19 mouse cellular contexts compared by ENCODE assay signal in genomic region chr4:148405255-148405788, GRCm38 (mm10). TPM values are rescaled to one million over a fixed set of nuclear protein-coding genes. Genes with fewer than 3 reads are reported as not detected.
DNase-seq lines count a peak whose midpoint lies in the region; ATAC-seq lines count a peak whose summit lies in the region.
"Had no signal": no experiment of that assay in that cellular context is flagged by ENCODE, and none has a peak within 500 bp of the region (broad histone marks: within the 10 kb centered on the region; RNA-seq: fewer than 3 reads in every experiment).

No protein-coding gene starts in this region.

- WGBS in intestine, embryonic 14.5 days: 10% methylated on average over 13 of the region's 13 CpGs
- WGBS in intestine, embryonic 16.5 days: 13% methylated on average over 13 of the region's 13 CpGs
- WGBS in forebrain, embryonic 16.5 days: 18% methylated on average over 13 of the region's 13 CpGs
- WGBS in midbrain, embryonic 14.5 days: 7% methylated on average over 13 of the region's 13 CpGs

- intact Hi-C loops in left cerebral cortex, postnatal 36 days (cut with DNase I): no loop called here

- H3K27ac ChIP-seq in intestine, embryonic 14.5 days (ENCODE audit: low read depth): no peak overlapping the region
- no peak overlapping the region for H3K27ac ChIP-seq in intestine, embryonic 16.5 days (ENCODE audit: low read length)
- H3K27ac ChIP-seq in forebrain, embryonic 16.5 days (ENCODE audit: low read length): no peak overlapping the region
- H3K27ac ChIP-seq in midbrain, embryonic 14.5 days (replicated peaks; ENCODE audit: low read depth, low read length): no peak overlapping the region
- H3K27ac ChIP-seq: left cerebral cortex, adult 2 months; liver, embryonic 14.5 days; macrophage had no signal

- no peaks in the 10 kb centered on the region for H3K9me3 ChIP-seq in intestine, embryonic 14.5 days (ENCODE audit: control insufficient read depth, low read length)
- no peaks in the 10 kb centered on the region for H3K9me3 ChIP-seq in intestine, embryonic 16.5 days (ENCODE audit: control insufficient read depth, low read length)
- no peaks in the 10 kb centered on the region for H3K9me3 ChIP-seq in forebrain, embryonic 16.5 days (ENCODE audit: control insufficient read depth, low read length)
- no peaks in the 10 kb centered on the region for H3K9me3 ChIP-seq in midbrain, embryonic 14.5 days (ENCODE audit: control insufficient read depth, low read length)

- ATAC-seq in intestine, embryonic 14.5 days (replicated peaks; ENCODE audit: low FRiP score, low TSS enrichment, low read depth): no peak
- no peak for ATAC-seq in intestine, embryonic 16.5 days
- ATAC-seq in forebrain, embryonic 16.5 days: peak; percentile 32; the same call in 1 of the 2 replicates
- peak; percentile 46; the same call in 1 of the 2 replicates for ATAC-seq in midbrain, embryonic 14.5 days (ENCODE audit: low FRiP score, low TSS enrichment)
- ATAC-seq: CD4-positive, CD25-positive, alpha-beta regulatory T cell, adult 4 months had no signal

- H3K4me2 ChIP-seq in intestine, embryonic 14.5 days (ENCODE audit: low read length): peak overlapping the region; percentile 20; the same call in 1 of the 2 replicates
- H3K4me2 ChIP-seq in intestine, embryonic 16.5 days (ENCODE audit: low read depth, low read length): no peak overlapping the region
- H3K4me2 ChIP-seq in forebrain, embryonic 16.5 days (ENCODE audit: low read length): peak overlapping the region; percentile 5; the same call in 1 of the 2 replicates
- H3K4me2 ChIP-seq in midbrain, embryonic 14.5 days (ENCODE audit: low read length): no peak overlapping the region

- no peaks in the 10 kb centered on the region for H3K36me3 ChIP-seq in intestine, embryonic 14.5 days (ENCODE audit: control insufficient read depth, insufficient read depth, low read length)
- H3K36me3 ChIP-seq in intestine, embryonic 16.5 days (ENCODE audit: control insufficient read depth, insufficient read depth, low read length): no peaks in the 10 kb centered on the region
- no peaks in the 10 kb centered on the region for H3K36me3 ChIP-seq in forebrain, embryonic 16.5 days (ENCODE audit: control insufficient read depth, insufficient read depth)
- no peaks in the 10 kb centered on the region for H3K36me3 ChIP-seq in midbrain, embryonic 14.5 days (ENCODE audit: control insufficient read depth, insufficient read depth, low read length)

- DNase-seq in intestine, embryonic 14.5 days (ENCODE audit: low spot score): no peak
- peak; percentile 45 for DNase-seq in R1 (ENCODE audit: low read depth, low spot score)
- peak; percentile 51 for DNase-seq in midbrain, embryonic 14.5 days
- no peak for DNase-seq in left cerebral cortex, postnatal 36 days (ENCODE audit: low spot score in 2 of 2)
- no peak for DNase-seq in gastrocnemius, postnatal 4 days (ENCODE audit: low spot score in 2 of 2)
- DNase-seq: adrenal gland, postnatal 10 days; cerebellum, postnatal 36 days; gastrocnemius, postnatal 36 days; heart, postnatal 10 days; kidney, postnatal 25 days; right cerebral cortex, adult 18-20 months; thymus, postnatal 4 days had no signal

- no peak overlapping the region for H3K4me3 ChIP-seq in intestine, embryonic 14.5 days (ENCODE audit: low read depth, low read length)
- H3K4me3 ChIP-seq in intestine, embryonic 16.5 days (ENCODE audit: low read length): no peak overlapping the region
- no peak overlapping the region for H3K4me3 ChIP-seq in forebrain, embryonic 16.5 days (replicated peaks; ENCODE audit: low read length)
- H3K4me3 ChIP-seq in midbrain, embryonic 14.5 days (replicated peaks; ENCODE audit: low read depth, low read length): no peak overlapping the region
- H3K4me3 ChIP-seq: erythroblast, embryonic 14.5 days; left cerebral cortex, adult 2 months had no signal

- H3K4me1 ChIP-seq in intestine, embryonic 14.5 days (replicated peaks; ENCODE audit: control insufficient read depth, insufficient read depth, low read length): peaks cover 14% of the 10 kb centered on the region
- H3K4me1 ChIP-seq in intestine, embryonic 16.5 days (ENCODE audit: control insufficient read depth, insufficient read depth, low read length): peaks cover 4% of the 10 kb centered on the region
- peaks cover 14% of the 10 kb centered on the region; the same call in 1 of the 2 replicates for H3K4me1 ChIP-seq in forebrain, embryonic 16.5 days (replicated peaks; ENCODE audit: control insufficient read depth, insufficient read depth, low read length)
- H3K4me1 ChIP-seq in midbrain, embryonic 14.5 days (ENCODE audit: control insufficient read depth, insufficient read depth, low read length): peaks cover 28% of the 10 kb centered on the region

- H3K9ac ChIP-seq in intestine, embryonic 14.5 days (ENCODE audit: low read length): no peak overlapping the region
- no peak overlapping the region for H3K9ac ChIP-seq in intestine, embryonic 16.5 days (ENCODE audit: low read depth, low read length)
- no peak overlapping the region for H3K9ac ChIP-seq in forebrain, embryonic 16.5 days (replicated peaks; ENCODE audit: low read depth, low read length)
- H3K9ac ChIP-seq in midbrain, embryonic 14.5 days (replicated peaks; ENCODE audit: low read length): no peak overlapping the region
- H3K9ac ChIP-seq: liver, embryonic 14.5 days had no signal

- peaks cover 42% of the 10 kb centered on the region for H3K27me3 ChIP-seq in intestine, embryonic 14.5 days (replicated peaks; ENCODE audit: control insufficient read depth, insufficient read depth, low read length)
- H3K27me3 ChIP-seq in intestine, embryonic 16.5 days (replicated peaks; ENCODE audit: control insufficient read depth, insufficient read depth, low read length): peaks cover 36% of the 10 kb centered on the region
- peaks cover 8% of the 10 kb centered on the region; the same call in 1 of the 2 replicates for H3K27me3 ChIP-seq in forebrain, embryonic 16.5 days (replicated peaks; ENCODE audit: control insufficient read depth, insufficient read depth, low read length)
- H3K27me3 ChIP-seq in midbrain, embryonic 14.5 days (ENCODE audit: control insufficient read depth, insufficient read depth, low read length): peaks cover 16% of the 10 kb centered on the region; the same call in 1 of the 2 replicates

RNA-seq across cellular contexts. Expression of gene Ubiad1, which starts 39.2 kb away (rescaled TPM):
- polyA plus RNA-seq in intestine, embryonic 14.5 days (2014; fragmentation: Nextera tagmentation; extraction: Ambion mirVana): 17.1 and 18.8 TPM in 2 replicates
- 23.6 and 24.6 TPM in 2 replicates for polyA plus RNA-seq in intestine, embryonic 16.5 days (2015; fragmentation: Nextera tagmentation; extraction: Ambion mirVana)
- 19.4 and 20.4 TPM in 2 replicates for polyA plus RNA-seq in forebrain, embryonic 16.5 days (2015; fragmentation: Nextera tagmentation; extraction: Ambion mirVana)
- polyA plus RNA-seq in midbrain, embryonic 14.5 days (2014; fragmentation: Nextera tagmentation; extraction: Ambion mirVana): 14.7 and 15.9 TPM in 2 replicates
- total RNA-seq in left cerebral cortex, postnatal 36 days (2021): 1 to 10 TPM; 8.3 to 8.6 TPM
- total RNA-seq in gastrocnemius, postnatal 4 days (2021): 10 to 100 TPM in 1 of 2 experiments, 1 to 10 TPM in 1; 9.7 to 11.0 TPM

RNA-seq across cellular contexts. Expression of gene Mtor, which starts 43.1 kb away (rescaled TPM):
- 19.1 and 20.8 TPM in 2 replicates for polyA plus RNA-seq in intestine, embryonic 14.5 days (2014; fragmentation: Nextera tagmentation; extraction: Ambion mirVana)
- 9.2 and 10.9 TPM in 2 replicates for polyA plus RNA-seq in intestine, embryonic 16.5 days (2015; fragmentation: Nextera tagmentation; extraction: Ambion mirVana)
- 23.1 and 24.2 TPM in 2 replicates for polyA plus RNA-seq in forebrain, embryonic 16.5 days (2015; fragmentation: Nextera tagmentation; extraction: Ambion mirVana)
- polyA plus RNA-seq in midbrain, embryonic 14.5 days (2014; fragmentation: Nextera tagmentation; extraction: Ambion mirVana): 30.6 and 34.8 TPM in 2 replicates
- total RNA-seq in left cerebral cortex, postnatal 36 days (2021): 100 to 1,000 TPM in 1 of 2 experiments, 10 to 100 TPM in 1; 91.8 to 100 TPM
- total RNA-seq in gastrocnemius, postnatal 4 days (2021): 10 to 100 TPM; 39.3 to 42.0 TPM

Comparison
In these comparisons a context has a peak if more than half of its experiments do, and no peak if none do; other contexts are left out.
1. H3K4me2 ChIP-seq: peak in intestine, embryonic 14.5 days (single experiment) and forebrain, embryonic 16.5 days (single experiment); none in intestine, embryonic 16.5 days (single experiment) and midbrain, embryonic 14.5 days (single experiment).
2. ATAC-seq: peak in forebrain, embryonic 16.5 days (single experiment) and midbrain, embryonic 14.5 days (single experiment); none in intestine, embryonic 14.5 days (single experiment) and intestine, embryonic 16.5 days (single experiment).
3. DNase-seq: peak in R1 (single experiment) and midbrain, embryonic 14.5 days (single experiment); none in intestine, embryonic 14.5 days (single experiment), left cerebral cortex, postnatal 36 days (0 of 2) and gastrocnemius, postnatal 4 days (0 of 2).